Mouse (Mus musculus) forebrain, postnatal 0 days (tissue): ENCODE data around the gene Psmb3. TPM values are rescaled to one million over a fixed set of nuclear protein-coding genes. Genes with fewer than 3 reads are reported as not detected.

Source experiments
- ATAC-seq: fragments of 200-750 bp; cut with Nextera tagmentation; 2 replicates; pipeline ENCODE4 v1.8.0; 2017; ENCODE audit warnings: mild to moderate bottlenecking, moderate library complexity
- DNase-seq: peaks from one replicate; pipeline ENCODE4 v3.0.0-alpha.2; 2015
- H3K27ac ChIP-seq: fragments of 300-500 bp; sonication (generic); 2 replicates; pipeline ENCODE4 v1.5.1; 2014; ENCODE audit warnings: low read depth, mild to moderate bottlenecking, antibody characterized with exemption, low read length, moderate library complexity, mixed read lengths
- H3K27me3 ChIP-seq: fragments of 300-500 bp; sonication (generic); 2 replicates; pipeline ENCODE4 v1.6.1; 2014; ENCODE audit warnings: mild to moderate bottlenecking, low read length, mixed read lengths; ENCODE audit not compliant: insufficient read depth
- H3K36me3 ChIP-seq: fragments of 300-500 bp; sonication (generic); 2 replicates; pipeline ENCODE4 v1.6.1; 2014; ENCODE audit warnings: mild to moderate bottlenecking, moderate library complexity; ENCODE audit not compliant: insufficient read depth
- H3K4me1 ChIP-seq: fragments of 300-500 bp; sonication (generic); 2 replicates; pipeline ENCODE4 v1.6.1; 2014; ENCODE audit warnings: antibody characterized with exemption; ENCODE audit not compliant: insufficient read depth
- H3K4me2 ChIP-seq: fragments of 300-500 bp; sonication (generic); 2 replicates; pipeline ENCODE4 v1.6.1; 2014; ENCODE audit warnings: low read depth, mild to moderate bottlenecking, moderate library complexity
- H3K4me3 ChIP-seq: fragments of 300-500 bp; sonication (generic); 2 replicates; pipeline ENCODE4 v1.5.1; 2014; ENCODE audit warnings: low read depth, low read length, mixed read lengths
- H3K9ac ChIP-seq: fragments of 300-500 bp; sonication (generic); 2 replicates; pipeline ENCODE4 v1.6.1; 2014; ENCODE audit warnings: mild to moderate bottlenecking
- H3K9me3 ChIP-seq: fragments of 300-500 bp; sonication (generic); 2 replicates; pipeline ENCODE4 v1.6.1; 2016; ENCODE audit warnings: low read length
- CTCF ChIP-seq: sonication (generic); IDR thresholded peaks from 2 replicates; pipeline ENCODE4 v1.5.1; 2016; ENCODE audit warnings: antibody characterized with exemption, control low read depth, low read depth
- WGBS: fragments of 180-500 bp; shearing (Covaris S2); extraction: QIAGEN DNeasy Blood & Tissue Kit; methylation state at CpG from one replicate; pipeline ENCODE4 v1.1.7; 2014; 5-methylcytosine and 5-hydroxymethylcytosine counted together
- polyA plus RNA-seq: library from polyadenylated mRNA; unstranded; fragments of >200 nt; fragmentation: Nextera tagmentation; extraction: Ambion mirVana; gene quantifications from 2 replicates; pipeline ENCODE4 v1.2.1, GENCODE M21; 2015
- total RNA-seq: library from RNA; depleted of rRNA; stranded (reverse); fragments of >200 nt; gene quantifications from 2 replicates; pipeline ENCODE4 v1.2.3, GENCODE M21; 2014

The Psmb3 gene
- total and polyA plus RNA-seq, 2 experiments from 2014 or later = 322 to 499 TPM

GRCm38 (mm10) chr11:97711200-97711900 lies 8.2 kb downstream of the Psmb3 start:
- DNase-seq = no peak
- no peaks in the 10 kb centered on the region for H3K9me3 ChIP-seq
- ATAC-seq = no peak
- no peaks in the 10 kb centered on the region for H3K4me1 ChIP-seq
- H3K4me2 ChIP-seq = no peak overlapping the region
- H3K27ac ChIP-seq = no peak overlapping the region
- no peak overlapping the region for H3K4me3 ChIP-seq
- WGBS = 83% methylated on average over 13 of the region's 13 CpGs
- no peaks in the 10 kb centered on the region for H3K27me3 ChIP-seq
- peaks cover 58% of the 10 kb centered on the region for H3K36me3 ChIP-seq
- H3K9ac ChIP-seq = no peak overlapping the region
- no peak for TF ChIP-seq CTCF

- Histone ChIP-seq H3K36me3 (peaks cover 57% of the 10 kb centered on the region), H3K27ac (no peak overlapping the region), H3K4me1 (no peaks in the 10 kb centered on the region), H3K9me3 (no peaks in the 10 kb centered on the region), H3K4me2 (no peak overlapping the region), H3K9ac (no peak overlapping the region), H3K4me3 (no peak overlapping the region), H3K27me3 (no peaks in the 10 kb centered on the region)
- DNase-seq (no peak), ATAC-seq (no peak)
- 95% methylated on average over 15 of the region's 15 CpGs for WGBS
- TF ChIP-seq CTCF = no peak
Measured at GRCm38 (mm10) chr11:97712286-97712685, 9.1 kb downstream of the Psmb3 start.

GRCm38 (mm10) chr11:97713896-97714295 lies 10.7 kb downstream of the Psmb3 start:
- Histone ChIP-seq H3K9ac (no peak overlapping the region), H3K36me3 (peaks cover 60% of the 10 kb centered on the region), H3K27me3 (no peaks in the 10 kb centered on the region), H3K4me1 (no peaks in the 10 kb centered on the region), H3K9me3 (no peaks in the 10 kb centered on the region), H3K4me2 (no peak overlapping the region), H3K4me3 (no peak overlapping the region), H3K27ac (no peak overlapping the region)
- no peak for DNase-seq
- WGBS = 71% methylated on average over 8 of the region's 8 CpGs
- TF ChIP-seq CTCF = no peak
- no peak for ATAC-seq

- Histone ChIP-seq H3K9me3 (no peaks in the 10 kb centered on the region), H3K4me2 (no peak overlapping the region), H3K9ac (no peak overlapping the region), H3K36me3 (peaks cover 62% of the 10 kb centered on the region), H3K27ac (no peak overlapping the region), H3K27me3 (no peaks in the 10 kb centered on the region), H3K4me3 (no peak overlapping the region), H3K4me1 (no peaks in the 10 kb centered on the region)
- DNase-seq (no peak), ATAC-seq (no peak)
- 94% methylated on average over 3 of the region's 3 CpGs for WGBS
- peak; percentile 53 for TF ChIP-seq CTCF
Measured at GRCm38 (mm10) chr11:97714356-97714755, 11.2 kb downstream of the Psmb3 start.

GRCm38 (mm10) chr11:97714784-97715760 lies 11.9 kb downstream of the Psmb3 start:
- no peak overlapping the region for H3K27ac ChIP-seq
- H3K9me3 ChIP-seq = no peaks in the 10 kb centered on the region
- ATAC-seq (no peak), DNase-seq (no peak)
- H3K4me1 ChIP-seq = no peaks in the 10 kb centered on the region
- H3K9ac ChIP-seq = no peak overlapping the region
- H3K36me3 ChIP-seq = peaks cover 69% of the 10 kb centered on the region
- H3K4me2 ChIP-seq = no peak overlapping the region
- H3K27me3 ChIP-seq = no peaks in the 10 kb centered on the region
- H3K4me3 ChIP-seq = no peak overlapping the region
- no peak for TF ChIP-seq CTCF
- 84% methylated on average over 14 of the region's 14 CpGs for WGBS

- no peak overlapping the region for H3K4me2 ChIP-seq
- no peak overlapping the region for H3K27ac ChIP-seq
- no peak for TF ChIP-seq CTCF
- H3K36me3 ChIP-seq = peaks cover 79% of the 10 kb centered on the region
- 85% methylated on average over 8 of the region's 8 CpGs for WGBS
- H3K4me1 ChIP-seq = no peaks in the 10 kb centered on the region
- ATAC-seq (no peak), DNase-seq (no peak)
- H3K4me3 ChIP-seq = no peak overlapping the region
- H3K9ac ChIP-seq = no peak overlapping the region
- H3K27me3 ChIP-seq = no peaks in the 10 kb centered on the region
- H3K9me3 ChIP-seq = no peaks in the 10 kb centered on the region
Measured at GRCm38 (mm10) chr11:97716021-97716420, 12.8 kb downstream of the Psmb3 start.
